Mouse (Mus musculus): ENCODE measurements around the gene Nagk.

DNA sequence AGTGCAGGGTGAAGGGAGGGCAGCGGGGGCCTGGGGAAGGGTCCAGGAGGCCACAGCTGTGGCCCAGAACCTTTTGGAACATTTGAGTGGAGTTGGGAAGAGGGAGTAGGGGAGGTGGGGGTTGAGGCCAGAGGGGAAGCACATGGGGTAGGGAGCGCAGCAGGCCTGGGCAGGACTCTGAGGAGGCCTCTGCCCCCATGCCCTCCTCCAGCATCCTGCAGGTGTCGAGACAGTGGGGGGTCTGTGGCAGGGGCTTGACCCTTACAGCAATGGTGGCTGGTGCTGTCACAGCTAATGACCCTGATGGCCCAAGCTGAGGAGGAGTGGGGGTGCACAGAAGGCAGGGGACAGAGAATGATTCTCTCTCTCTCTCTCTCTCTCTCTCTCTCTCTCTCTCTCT lies 45.5 kb upstream of the Nagk start:
- TF ChIP-seq POLR2A (IDR thresholded peaks at IDR 0.05; ENCODE audit: borderline replicate concordance, extremely low read depth, insufficient read depth, insufficient read length, poor library complexity, severe bottlenecking) (no peak), CTCF (IDR thresholded peaks at IDR 0.05; ENCODE audit: borderline replicate concordance, extremely low read depth, insufficient read depth, insufficient read length) (no peak)

Data from brain, embryonic 14.5 days (tissue).